Mouse (Mus musculus) heart, adult 9 months (tissue): ENCODE results near the gene Vwc2.

Source experiments
- DNase-seq, 2 experiments: peaks; one replicate each; pipeline ENCODE4 v3.0.0; 2022; ENCODE audit warnings: low spot score in 2 of 2

Gene Vwc2

GRCm38 (mm10) chr11:11113576-11114233, at the start of gene Vwc2:
Vwc2 (plus strand) TSS chr11:11114223.
- DNase-seq, result no peak

- DNase-seq, result no peak
Measured at GRCm38 (mm10) chr11:11088162-11088756, 25.8 kb upstream of the Vwc2 start.

GRCm38 (mm10) chr11:11097606-11098005, 16.4 kb upstream of the Vwc2 start:
- no peak for DNase-seq

GRCm38 (mm10) chr11:11098282-11098681, 15.7 kb upstream of the Vwc2 start:
- no peak for DNase-seq

- DNase-seq, result no peak
Measured at GRCm38 (mm10) chr11:11099011-11099410, 15.0 kb upstream of the Vwc2 start.

GRCm38 (mm10) chr11:11102182-11102581, 11.8 kb upstream of the Vwc2 start:
- no peak for DNase-seq

- DNase-seq, result no peak
Measured at GRCm38 (mm10) chr11:11102620-11103019, 11.4 kb upstream of the Vwc2 start.

- no peak for DNase-seq
Measured at GRCm38 (mm10) chr11:11108922-11109321, 5.1 kb upstream of the Vwc2 start.

GRCm38 (mm10) chr11:11114234-11115030, 409 bp downstream of the Vwc2 start:
- no peak for DNase-seq

GRCm38 (mm10) chr11:11115031-11115647, 1.1 kb downstream of the Vwc2 start:
- DNase-seq, result no peak

- DNase-seq, result no peak
Measured at GRCm38 (mm10) chr11:11115648-11116590, 1.9 kb downstream of the Vwc2 start.

GRCm38 (mm10) chr11:11116736-11117135, 2.7 kb downstream of the Vwc2 start:
- no peak for DNase-seq

GRCm38 (mm10) chr11:11122866-11123265, 8.8 kb downstream of the Vwc2 start:
- peak; percentile 28 to 53 for DNase-seq

GRCm38 (mm10) chr11:11131414-11132077, 17.5 kb downstream of the Vwc2 start:
- no peak for DNase-seq

- no peak for DNase-seq
Measured at GRCm38 (mm10) chr11:11140622-11141021, 26.6 kb downstream of the Vwc2 start.

GRCm38 (mm10) chr11:11152681-11153080, 38.7 kb downstream of the Vwc2 start:
- no peak for DNase-seq

- no peak for DNase-seq
Measured at GRCm38 (mm10) chr11:11171396-11171795, 57.4 kb downstream of the Vwc2 start.

GRCm38 (mm10) chr11:11175259-11175658, 61.2 kb downstream of the Vwc2 start:
- peak in 1 of 2 experiments; percentile 4 for DNase-seq

- no peak for DNase-seq
Measured at GRCm38 (mm10) chr11:11182705-11183104, 68.7 kb downstream of the Vwc2 start.

GRCm38 (mm10) chr11:11223162-11223561, 109.1 kb downstream of the Vwc2 start:
- DNase-seq, result no peak

- no peak for DNase-seq
Measured at GRCm38 (mm10) chr11:11239346-11239745, 125.3 kb downstream of the Vwc2 start.
